Mouse (Mus musculus) kidney, adult 2 months (tissue): Measurements from ENCODE around the gene D630003M21Rik.

Experiments
- CTCF ChIP-seq: fragments of 200-500 bp; conservative IDR thresholded peaks from 2 replicates; pipeline ENCODE4 v1.5.1; 2011; ENCODE audit warnings: low read depth, mild to moderate bottlenecking, control low read depth, low read length, moderate library complexity, mixed read lengths; ENCODE audit not compliant: insufficient read depth, insufficient read length
- POLR2A ChIP-seq: fragments of 200-500 bp; IDR thresholded peaks from one replicate; pipeline ENCODE4 v1.6.1; 2011; ENCODE audit warnings: low read depth, low read length, control low read depth

GRCm38 (mm10) chr2:158204114-158204513 lies 24.9 kb downstream of the D630003M21Rik start:
- TF ChIP-seq CTCF = peak; percentile 98
- TF ChIP-seq POLR2A = no peak
